Mouse (Mus musculus) cerebellum, postnatal 10 days (tissue): ENCODE measurements around the gene H2-M10.3.
"Not testable (repeated sequence)": the region's sequence is repeated elsewhere in the genome, so short reads cannot be mapped to it uniquely, and the experiment has no call there.

Experiments used
- DNase-seq, 2 experiments: peaks; one replicate each; pipeline ENCODE4 v3.0.0; 2021; ENCODE audit warnings: mixed read lengths in 2 of 2

H2-M10.3 gene

GRCm38 (mm10) chr17:36368317-36368716 lies at the start of gene H2-M10.3:
H2-M10.3 (minus strand) TSS chr17:36368417.
- DNase-seq = not testable (repeated sequence)

GRCm38 (mm10) chr17:36417416-36417815 lies 49.2 kb upstream of the H2-M10.3 start:
- no peak for DNase-seq

- no peak for DNase-seq
Measured at GRCm38 (mm10) chr17:36415407-36415806, 47.2 kb upstream of the H2-M10.3 start.

GRCm38 (mm10) chr17:36414361-36414760 lies 46.1 kb upstream of the H2-M10.3 start:
- DNase-seq = no peak

GRCm38 (mm10) chr17:36389907-36390306 lies 21.7 kb upstream of the H2-M10.3 start:
- DNase-seq = no peak

- not testable (repeated sequence) for DNase-seq
Measured at GRCm38 (mm10) chr17:36362404-36362803, 5.8 kb downstream of the H2-M10.3 start.

GRCm38 (mm10) chr17:36357512-36357911 lies 10.7 kb downstream of the H2-M10.3 start:
- DNase-seq = peak; percentile 60 to 68

GRCm38 (mm10) chr17:36355763-36356162 lies 12.5 kb downstream of the H2-M10.3 start:
- DNase-seq = no peak

GRCm38 (mm10) chr17:36355343-36355742 lies 12.9 kb downstream of the H2-M10.3 start:
- peak; percentile 91 to 94 for DNase-seq

- no peak for DNase-seq
Measured at GRCm38 (mm10) chr17:36326055-36326454, 42.2 kb downstream of the H2-M10.3 start, which contains the start of gene H2-M10.1. H2-M10.1 (minus strand) TSS chr17:36326155.

GRCm38 (mm10) chr17:36315689-36316253 lies 52.4 kb downstream of the H2-M10.3 start:
- DNase-seq = no peak

- DNase-seq = peak; percentile 86 to 87
Measured at GRCm38 (mm10) chr17:36315041-36315688, 53.1 kb downstream of the H2-M10.3 start.
